Mouse (Mus musculus) heart, embryonic 16.5 days (tissue): ENCODE data around the gene Eif4e3. TPM values are rescaled to one million over a fixed set of nuclear protein-coding genes. Genes with fewer than 3 reads are reported as not detected.

Experiments
- ATAC-seq: fragments of 200-750 bp; cut with Nextera tagmentation; replicated peaks from 2 replicates; pipeline ENCODE4 v1.8.0; 2017; ENCODE audit warnings: moderate number of reproducible peaks; ENCODE audit not compliant: insufficient read depth, low FRiP score; ENCODE audit errors: extremely low read depth
- H3K27ac ChIP-seq: fragments of 300-500 bp; sonication (generic); 2 replicates; pipeline ENCODE4 v1.5.1; 2014; ENCODE audit warnings: mild to moderate bottlenecking, low read length, control low read depth, moderate library complexity
- H3K27me3 ChIP-seq: fragments of 300-500 bp; sonication (generic); 2 replicates; pipeline ENCODE4 v1.6.1; 2014; ENCODE audit warnings: low read length, mixed read lengths; ENCODE audit not compliant: control insufficient read depth, insufficient read depth
- H3K36me3 ChIP-seq: fragments of 300-500 bp; sonication (generic); 2 replicates; pipeline ENCODE4 v1.6.1; 2014; ENCODE audit not compliant: control insufficient read depth, insufficient read depth
- H3K4me1 ChIP-seq: fragments of 300-500 bp; sonication (generic); 2 replicates; pipeline ENCODE4 v1.6.1; 2014; ENCODE audit warnings: low read length, mixed read lengths; ENCODE audit not compliant: control insufficient read depth, insufficient read depth
- H3K4me2 ChIP-seq: fragments of 300-500 bp; sonication (generic); 2 replicates; pipeline ENCODE4 v1.6.1; 2014; ENCODE audit warnings: low read depth, mild to moderate bottlenecking, control low read depth, low read length
- H3K4me3 ChIP-seq: fragments of 300-500 bp; sonication (generic); 2 replicates; pipeline ENCODE4 v1.5.1; 2014; ENCODE audit warnings: mild to moderate bottlenecking, control low read depth, low read length
- H3K9ac ChIP-seq: fragments of 300-500 bp; sonication (generic); 2 replicates; pipeline ENCODE4 v1.6.1; 2014; ENCODE audit warnings: low read length, control low read depth
- H3K9me3 ChIP-seq: fragments of 300-500 bp; sonication (generic); replicated peaks from 2 replicates; pipeline ENCODE4 v1.6.1; 2016; ENCODE audit warnings: low read length; ENCODE audit not compliant: control insufficient read depth
- WGBS: fragments of 180-500 bp; shearing (Covaris S2); extraction: QIAGEN DNeasy Blood & Tissue Kit; methylation state at CpG from one replicate; pipeline ENCODE4 v1.1.7; 2014; 5-methylcytosine and 5-hydroxymethylcytosine counted together
- polyA plus RNA-seq: library from polyadenylated mRNA; unstranded; fragments of >200 nt; fragmentation: Nextera tagmentation; extraction: Ambion mirVana; gene quantifications from 2 replicates; pipeline ENCODE4 v1.2.1, GENCODE M21; 2015

The Eif4e3 gene
- polyA plus RNA-seq, 1 experiment from 2014 or later: 12.7 TPM

GRCm38 (mm10) chr6:99575633-99576032 lies 90.9 kb downstream of the Eif4e3 start:
- no peak overlapping the region for H3K4me2 ChIP-seq
- ATAC-seq: no peak

More at GRCm38 (mm10) chr6:99575633-99576032, 90.9 kb downstream of the Eif4e3 start:
- Histone ChIP-seq H3K4me1 (no peaks in the 10 kb centered on the region), H3K9me3 (no peaks in the 10 kb centered on the region), H3K36me3 (no peaks in the 10 kb centered on the region), H3K4me3 (no peak overlapping the region), H3K27me3 (no peaks in the 10 kb centered on the region), H3K27ac (no peak overlapping the region), H3K9ac (no peak overlapping the region)
- whole genome bisulfite sequencing: 72% methylated on average over 6 of the region's 6 CpGs

Other genes starting within 250 kb of the Eif4e3 start
- gene Foxp1, start 144.1 kb downstream of the Eif4e3 start, polyA plus RNA-seq: 59.0 and 67.8 TPM in 2 replicates
- 2.3 and 3.0 TPM in 2 replicates for gene Gm20696, start within 50 bp of the Eif4e3 start, polyA plus RNA-seq
- 0.59 and 0.90 TPM in 2 replicates for gene Gpr27, start 25.9 kb upstream of the Eif4e3 start, polyA plus RNA-seq
- not detected in 2 replicates for gene Prok2, start 59.6 kb upstream of the Eif4e3 start, polyA plus RNA-seq